Mouse (Mus musculus) gastrocnemius, postnatal 25 days (tissue): ENCODE measurements around the gene Lrrc52. TPM values are rescaled to one million over a fixed set of nuclear protein-coding genes. Genes with fewer than 3 reads are reported as not detected.

Experiments used
- DNase-seq: peaks from one replicate; pipeline ENCODE4 v3.0.0; 2022
- long read RNA-seq, 2 experiments: library from polyadenylated mRNA; stranded (forward); transcript quantifications; one replicate each; pipeline ENCODE4 v2.0.0; 2021
- total RNA-seq, 2 experiments: library from RNA; stranded (reverse); gene quantifications; 1 replicate in 1 of 2; 2 replicates in 1 of 2; pipeline ENCODE4 v1.2.3; 2021

Lrrc52 gene
- 1 to 10 TPM in 1 of 2 experiments, under 1 TPM in 1; 0.32 to 4.2 TPM for total RNA-seq
- long read RNA-seq, experiment 1, partial matches to known transcripts: 1 of 3 reads
- long read RNA-seq, experiment 1, other reads (novel, unspliced or antisense): 0 of 3 reads
- long read RNA-seq, experiment 2, partial matches to known transcripts: 0 of 1 reads
- long read RNA-seq, experiment 2, other reads (novel, unspliced or antisense): 0 of 1 reads

DNA sequence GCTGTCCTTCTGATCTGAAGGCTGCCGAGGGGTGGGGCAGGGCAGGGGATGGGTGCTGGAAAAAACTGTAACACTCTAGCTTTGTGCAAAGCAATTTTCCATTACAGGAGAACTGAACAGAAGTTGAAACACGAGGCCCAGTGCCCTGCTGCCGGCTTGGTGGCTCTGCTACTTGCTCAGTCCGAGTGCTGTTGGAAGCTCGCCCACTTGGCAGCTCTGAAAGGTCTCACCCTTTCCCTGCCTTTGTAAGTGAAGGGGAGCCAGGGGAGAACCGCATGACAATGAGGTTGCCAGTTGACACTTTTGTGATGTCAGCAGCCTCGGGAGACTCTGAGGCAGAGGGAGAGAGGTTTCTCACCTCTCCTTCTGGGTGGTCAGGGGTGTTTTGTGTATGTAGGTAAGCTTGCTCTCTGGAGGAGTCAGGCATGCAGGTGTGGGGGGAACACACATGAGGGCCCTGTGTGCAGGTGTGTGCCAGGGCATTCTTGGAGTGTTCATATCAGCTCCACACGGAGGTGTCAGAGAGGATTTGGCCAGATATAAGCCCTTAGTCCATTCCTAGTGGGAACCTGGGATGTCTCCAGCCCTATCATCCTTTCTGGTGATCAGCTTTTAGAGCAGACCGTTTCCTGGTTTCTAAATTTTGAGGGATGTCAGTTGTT is at the start of gene Lrrc52:
Gene Lrrc52, minus strand, starts transcription at position 16 of the 662 bp plus-strand sequence.
- peak; percentile 66 for DNase-seq

DNA sequence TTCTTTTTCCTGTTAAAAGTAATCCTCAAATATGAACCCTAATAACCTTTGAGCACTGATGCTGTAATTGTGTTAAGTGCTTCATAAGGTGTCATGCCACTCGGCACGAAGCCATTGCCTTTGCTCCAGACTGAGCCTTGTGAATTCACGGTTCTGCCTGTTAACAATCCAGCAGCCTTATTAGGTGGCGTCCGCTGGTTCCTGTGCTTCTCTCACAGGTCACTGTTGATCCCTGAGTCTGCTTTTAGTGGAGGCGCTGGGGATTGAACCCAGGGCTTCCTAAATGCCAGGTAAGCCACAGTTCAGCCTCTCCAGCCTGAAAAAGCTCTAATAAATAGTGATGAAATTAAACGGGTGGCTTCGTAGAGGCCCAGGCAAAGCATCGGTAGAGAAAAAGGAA is 45.0 kb upstream of the Lrrc52 start:
- no peak for DNase-seq

DNA sequence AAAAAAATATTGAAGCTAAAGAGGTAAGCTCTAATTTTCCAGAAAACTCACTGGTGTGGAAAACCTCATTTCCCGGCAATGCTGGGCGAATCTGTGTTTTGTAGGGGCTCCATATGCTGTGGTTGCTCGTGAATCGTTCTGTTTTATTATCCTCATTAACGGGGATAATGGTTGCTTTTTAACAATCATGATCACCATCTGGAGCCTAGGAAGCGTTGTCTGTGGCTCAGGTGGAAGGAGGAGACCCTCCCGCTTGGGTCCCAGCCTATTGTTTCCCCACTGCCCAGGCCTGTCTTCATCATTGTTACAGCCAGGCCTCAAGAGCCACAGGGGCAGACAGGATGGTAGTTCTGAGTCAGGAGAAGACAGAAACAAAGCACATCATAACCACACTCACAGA is 39.5 kb upstream of the Lrrc52 start:
- no peak for DNase-seq

DNA sequence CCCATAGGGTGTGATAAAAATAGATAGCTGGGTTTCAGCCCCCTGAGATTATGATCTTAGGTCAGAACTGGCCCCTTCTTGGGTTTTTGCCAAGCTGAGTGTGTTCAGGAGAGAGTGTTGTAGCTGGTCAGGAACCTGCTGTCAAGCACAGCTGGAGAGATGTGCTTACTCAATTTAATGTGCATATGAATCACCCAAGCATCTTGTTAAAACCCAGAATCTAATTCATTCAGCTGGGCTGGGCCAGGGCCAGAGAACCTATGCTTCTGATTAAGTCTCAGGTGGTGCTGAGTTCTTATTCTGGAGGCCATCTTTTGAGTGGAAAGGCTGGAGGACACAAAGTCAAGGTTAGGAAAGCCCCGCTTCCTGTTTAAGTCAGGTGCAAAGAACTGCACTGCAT is 38.8 kb upstream of the Lrrc52 start:
- DNase-seq: no peak

DNA sequence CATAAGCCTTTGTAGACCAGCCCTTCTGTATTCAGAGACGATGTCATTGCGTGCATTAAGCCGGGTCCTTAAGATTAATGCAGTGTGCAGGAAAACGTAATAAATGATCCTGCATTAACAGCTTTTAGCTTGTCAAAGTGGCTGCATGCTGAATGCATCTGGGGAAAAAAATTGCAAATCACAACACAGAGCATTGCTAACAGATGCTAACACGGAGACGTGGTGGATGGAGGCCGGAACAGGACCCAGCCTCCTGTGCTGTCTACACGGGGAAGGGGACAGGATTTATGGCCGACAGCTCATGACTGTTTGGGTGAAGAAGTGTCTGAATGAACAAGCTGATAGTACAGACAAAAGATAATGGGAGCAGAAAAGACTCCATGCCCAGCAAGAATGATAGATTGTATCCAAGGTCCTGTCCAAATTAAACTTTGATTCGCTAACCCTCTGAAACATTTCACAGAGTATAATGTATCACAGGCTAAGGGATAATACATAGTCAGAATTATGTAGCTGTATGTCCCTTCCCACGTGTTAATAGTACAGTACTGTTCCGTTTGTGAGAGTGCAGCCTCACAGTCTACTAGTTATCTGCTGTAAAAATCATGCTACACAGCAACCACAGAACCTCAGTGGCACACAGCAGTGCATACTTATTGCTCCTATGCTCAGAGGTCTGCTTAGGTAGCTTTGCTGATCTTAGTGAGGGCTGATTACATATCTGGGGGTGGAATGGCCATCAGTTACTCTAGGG is 32.7 kb upstream of the Lrrc52 start:
- no peak for DNase-seq

DNA sequence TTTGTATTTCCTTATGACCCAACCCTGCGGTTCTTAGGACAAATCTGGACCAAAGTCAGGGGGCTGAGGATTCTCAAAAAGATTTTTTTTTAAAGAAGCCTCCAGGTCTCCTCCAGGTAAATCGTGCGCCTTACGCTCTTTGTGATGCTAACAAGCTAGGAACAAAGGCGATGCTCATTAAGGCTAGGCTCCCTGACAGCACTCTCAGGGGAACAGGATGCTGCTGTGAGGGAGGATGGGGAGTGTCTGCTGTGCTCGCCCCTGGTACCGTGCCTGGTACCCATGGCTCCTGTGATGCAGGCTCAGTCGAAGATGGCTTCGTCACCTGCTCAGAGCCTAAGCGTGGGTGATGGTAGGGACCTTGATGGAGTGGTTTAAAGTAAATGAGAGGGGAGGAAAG is 31.4 kb upstream of the Lrrc52 start:
- DNase-seq: no peak

DNA sequence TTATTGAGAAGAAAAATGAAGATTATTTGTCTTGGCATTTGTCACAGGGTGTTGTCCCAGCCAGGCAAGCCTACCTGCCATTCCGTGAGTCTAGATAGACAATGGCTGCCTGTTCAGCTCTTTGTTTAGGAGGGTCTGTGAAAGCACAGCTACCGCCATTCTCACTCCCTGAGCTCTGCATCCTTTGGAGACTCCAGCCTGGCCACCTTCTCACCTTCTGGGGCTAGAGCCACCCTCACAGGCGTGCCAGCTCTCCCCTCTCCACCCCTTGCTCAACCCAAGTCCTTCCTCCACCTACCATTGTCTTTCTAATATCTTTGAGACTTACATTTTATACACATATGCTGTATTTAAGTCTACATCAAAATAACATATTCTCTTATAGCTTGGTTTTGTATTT is 31.0 kb upstream of the Lrrc52 start:
- no peak for DNase-seq

DNA sequence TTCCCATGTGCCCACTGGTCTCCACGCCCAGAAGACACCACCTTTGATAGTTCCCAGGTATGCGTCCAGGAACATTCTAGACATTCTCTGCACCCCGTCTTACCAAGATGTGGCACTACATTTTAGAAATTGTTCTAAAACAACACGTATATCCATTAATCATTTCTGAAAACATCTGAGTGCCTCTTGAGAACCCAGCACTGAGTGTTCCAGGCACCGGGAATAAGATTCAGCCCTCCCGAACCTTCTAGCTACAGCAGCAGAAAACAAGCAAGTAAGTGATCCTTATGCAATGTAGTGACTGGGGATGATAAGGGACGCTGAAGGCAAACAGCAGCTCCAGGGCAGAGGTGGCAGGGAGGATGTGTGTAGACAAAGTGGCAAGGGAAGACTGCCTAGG is 24.9 kb upstream of the Lrrc52 start:
- no peak for DNase-seq

DNA sequence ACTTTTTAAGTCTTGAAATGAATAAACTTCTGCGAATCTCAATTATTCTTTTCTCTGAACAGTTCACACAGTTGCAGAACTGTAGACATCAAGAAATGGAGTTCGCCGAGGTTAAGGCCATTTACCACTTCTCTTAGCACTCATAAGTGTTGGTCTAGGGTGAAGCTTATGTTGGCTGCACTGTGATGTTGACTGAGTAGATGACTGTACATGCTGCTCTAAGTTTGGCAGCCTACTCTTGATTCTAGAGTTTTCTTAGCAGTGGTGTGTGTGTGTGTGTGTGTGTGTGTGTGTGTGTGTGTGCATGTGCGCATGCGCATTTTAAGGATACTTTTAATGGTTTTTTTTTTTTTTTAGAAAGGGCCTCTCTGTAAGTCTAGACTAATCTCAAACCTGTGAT is 21.4 kb upstream of the Lrrc52 start:
- DNase-seq: no peak

DNA sequence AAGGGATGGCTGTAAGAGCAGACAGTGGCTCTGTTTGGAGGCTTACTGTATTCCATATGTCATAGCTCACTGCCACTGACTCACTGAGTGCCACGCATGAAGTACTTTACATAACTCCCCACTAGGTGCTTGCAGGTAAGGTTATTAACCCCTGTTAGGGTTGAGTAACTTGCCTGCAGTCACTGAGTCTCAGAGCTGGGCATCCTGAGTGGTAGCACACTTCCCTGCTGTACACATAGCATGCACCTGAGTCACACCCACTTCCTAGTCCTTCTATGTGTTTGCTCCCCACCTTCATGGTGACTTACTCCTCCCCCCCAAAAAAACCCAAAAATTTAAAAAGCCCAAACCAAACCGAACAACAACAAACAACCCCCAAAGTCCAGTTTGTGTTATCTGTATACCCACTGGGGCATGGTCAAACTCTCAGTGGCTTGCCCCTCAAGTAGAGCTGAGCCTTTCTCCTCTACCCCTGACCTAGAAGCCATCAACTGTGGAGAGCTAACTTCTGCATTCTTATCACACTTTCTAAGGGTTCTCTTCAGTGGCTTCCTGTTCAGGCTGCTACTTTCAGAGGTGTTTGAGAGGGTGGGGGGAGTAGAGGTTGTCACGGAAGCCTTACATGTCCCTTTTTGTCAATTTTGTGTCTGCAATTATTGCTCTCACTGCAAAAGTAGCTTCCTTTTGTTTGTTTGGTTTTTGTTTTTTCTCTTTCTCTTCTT is 20.5 kb upstream of the Lrrc52 start:
- DNase-seq: no peak

DNA sequence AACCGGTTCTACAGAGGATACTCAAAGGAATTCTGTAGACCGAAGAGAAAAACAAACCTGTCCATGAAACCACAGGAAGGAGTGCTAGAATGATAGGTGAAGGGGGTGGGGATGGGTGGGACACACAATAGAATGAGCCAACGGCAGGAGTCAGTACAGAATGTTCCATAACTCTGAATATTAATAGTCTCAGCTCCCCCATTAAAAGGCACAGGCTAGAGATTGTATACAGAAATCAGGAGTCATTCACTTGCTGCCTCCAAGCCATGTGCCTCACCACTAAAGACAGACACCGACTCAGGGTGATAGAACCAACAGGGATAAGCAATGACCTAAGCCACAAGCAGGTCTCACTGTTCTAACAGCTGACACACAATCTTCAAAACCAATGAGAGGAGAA is 16.3 kb upstream of the Lrrc52 start:
- no peak for DNase-seq

DNA sequence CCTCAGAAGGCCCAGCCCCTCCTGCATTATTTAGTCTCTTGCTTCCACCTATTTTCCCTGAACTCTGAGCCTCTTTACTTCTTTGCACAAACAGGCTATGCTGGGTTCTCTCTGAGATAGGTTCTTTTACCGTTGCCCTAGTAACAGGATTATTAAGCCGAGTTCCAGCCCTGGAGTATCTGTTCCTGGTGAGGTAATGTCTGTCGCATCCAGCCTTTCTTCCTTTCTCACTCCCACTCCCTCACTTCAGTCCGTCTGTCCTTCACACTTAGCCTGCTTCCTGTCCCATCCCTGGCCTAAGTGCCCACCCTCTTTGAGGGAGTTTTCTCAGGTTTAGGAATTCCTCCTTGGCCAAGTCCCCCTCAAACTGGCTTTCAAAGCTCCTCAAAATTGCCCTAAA is 7.0 kb upstream of the Lrrc52 start:
- no peak for DNase-seq

DNA sequence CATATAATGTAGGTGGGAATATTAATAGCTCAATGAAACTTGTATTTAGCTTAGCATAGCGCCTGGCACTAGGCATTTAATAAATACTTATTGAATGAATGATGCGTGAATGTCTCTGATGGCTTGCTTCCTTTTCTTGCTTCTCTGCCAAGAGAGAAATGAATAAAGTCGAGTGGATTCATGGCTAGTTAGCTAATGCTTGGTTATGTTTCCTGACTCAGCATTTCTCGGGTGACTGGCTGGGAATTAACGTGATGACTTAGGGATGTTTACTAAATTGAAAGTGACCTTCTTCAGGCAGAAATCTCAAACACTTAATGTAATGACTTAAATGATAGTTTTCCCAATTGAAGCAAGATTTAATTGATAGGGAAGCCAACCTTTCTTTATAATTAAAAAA is 1.3 kb upstream of the Lrrc52 start:
- no peak for DNase-seq

DNA sequence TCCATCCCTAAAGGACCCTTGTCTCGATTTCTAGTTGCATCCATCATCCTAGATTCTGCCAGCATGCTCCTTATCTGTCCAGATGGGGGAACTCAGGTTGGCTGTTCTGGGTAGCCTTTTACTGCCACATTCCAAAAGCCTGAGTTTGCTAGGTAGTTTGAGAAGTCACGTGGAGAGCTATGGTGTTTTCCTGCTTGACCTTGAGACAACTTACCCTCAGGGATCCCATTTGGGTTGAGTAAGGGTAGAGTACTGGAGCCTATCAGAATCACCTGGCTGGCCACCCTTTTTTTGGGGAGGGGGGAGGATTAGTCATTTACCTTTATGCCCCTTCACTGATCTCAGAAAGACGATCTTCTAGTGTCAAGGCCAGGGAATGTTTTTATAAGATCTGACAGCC is 9.3 kb downstream of the Lrrc52 start:
- no peak for DNase-seq

DNA sequence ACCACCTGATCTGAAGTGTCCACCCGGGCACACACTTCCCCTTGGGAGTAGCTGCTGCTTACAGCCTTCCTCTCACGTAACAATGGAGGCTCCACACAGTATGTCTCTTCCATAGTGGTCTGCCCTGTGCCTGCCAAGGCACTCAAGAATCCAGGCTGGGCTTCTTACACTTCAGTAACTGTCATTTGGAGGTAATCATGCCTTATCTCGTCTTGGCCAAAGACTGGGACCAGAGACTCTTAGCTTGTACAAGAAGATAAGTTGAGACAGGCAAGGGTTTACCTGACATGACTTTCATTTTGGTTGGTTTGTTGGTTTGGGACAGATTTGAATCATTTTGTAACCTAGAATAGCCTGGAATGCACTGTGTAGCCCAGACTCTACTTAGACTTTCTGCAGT is 13.5 kb downstream of the Lrrc52 start:
- DNase-seq: no peak

DNA sequence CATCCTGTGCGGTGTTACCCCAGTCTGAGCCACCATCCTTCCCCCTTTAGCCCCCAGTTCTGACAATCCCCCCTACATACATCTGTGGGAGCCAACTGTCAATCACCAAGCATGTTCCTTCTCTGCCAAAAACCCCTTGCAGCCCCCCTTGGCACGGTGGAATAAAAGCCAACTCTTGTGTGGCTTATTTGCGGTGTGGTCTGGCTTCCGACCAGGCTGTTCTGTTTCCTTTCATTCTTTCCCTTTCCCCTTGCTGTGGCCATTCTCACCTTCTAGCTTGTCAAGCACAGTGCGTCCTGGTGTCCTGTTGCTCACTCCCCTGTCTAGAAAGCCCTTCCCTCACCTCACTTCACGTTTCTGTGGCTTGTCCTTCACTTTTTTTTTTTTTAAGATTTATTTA is 14.1 kb downstream of the Lrrc52 start:
- no peak for DNase-seq

DNA sequence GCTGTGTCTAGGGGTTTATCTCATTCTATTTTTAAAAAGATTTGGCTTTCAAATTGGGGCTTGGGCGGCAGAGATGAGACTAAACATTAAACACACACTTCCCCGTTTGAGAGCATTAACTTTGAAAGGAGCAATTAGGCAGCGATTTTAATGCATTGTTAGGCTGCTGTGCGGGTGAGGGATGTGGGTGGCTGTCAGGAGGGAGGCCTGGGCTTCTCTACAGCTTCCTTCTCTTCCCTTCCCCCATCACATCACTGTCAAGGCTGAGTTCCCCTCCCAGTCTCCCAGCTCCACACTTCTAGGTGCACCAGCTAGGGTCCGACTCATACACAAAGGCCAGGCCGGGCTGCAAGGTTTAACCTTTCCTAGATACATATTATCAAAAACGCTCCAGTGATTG is 18.0 kb downstream of the Lrrc52 start:
- DNase-seq: no peak

DNA sequence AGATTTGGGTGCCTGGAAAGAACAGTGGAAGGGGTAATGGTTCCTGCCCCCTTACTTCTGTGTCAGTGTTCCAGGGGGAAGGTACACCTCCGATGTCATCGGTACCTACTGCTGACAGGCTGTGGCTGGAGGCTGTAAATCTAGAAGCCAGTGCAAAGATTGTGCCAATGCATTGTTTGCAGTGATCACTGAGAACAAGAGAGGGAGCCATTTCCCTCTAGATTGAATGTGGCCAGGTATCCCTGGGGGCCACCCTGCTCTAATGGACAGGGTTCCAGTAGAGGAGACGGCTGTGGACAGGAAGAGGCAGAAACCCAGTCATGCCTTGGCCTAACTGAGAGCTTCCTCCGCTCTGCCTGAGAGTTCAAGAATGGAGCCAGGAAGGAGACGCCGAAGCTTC is 18.5 kb downstream of the Lrrc52 start:
- DNase-seq: no peak

DNA sequence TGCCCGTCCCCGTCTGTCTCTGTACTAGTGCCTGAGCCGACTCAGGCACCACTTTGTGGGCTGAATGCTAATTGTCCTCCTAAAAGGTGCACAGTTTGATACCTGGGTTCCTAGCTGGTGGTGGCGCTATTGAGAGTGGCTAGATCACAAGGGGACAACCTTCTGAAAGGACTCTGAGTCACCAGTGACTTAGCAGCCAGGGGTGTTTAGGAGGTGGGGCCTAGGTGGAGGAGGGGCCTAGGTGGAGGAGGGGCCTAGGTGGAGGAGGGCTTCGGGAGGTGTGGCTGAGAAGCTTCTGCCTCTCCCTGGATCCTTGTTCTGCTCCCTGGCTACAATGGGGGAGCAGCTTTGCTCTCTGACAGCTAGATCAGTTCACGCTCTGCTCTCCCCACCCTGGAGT is 20.1 kb downstream of the Lrrc52 start:
- DNase-seq: no peak

DNA sequence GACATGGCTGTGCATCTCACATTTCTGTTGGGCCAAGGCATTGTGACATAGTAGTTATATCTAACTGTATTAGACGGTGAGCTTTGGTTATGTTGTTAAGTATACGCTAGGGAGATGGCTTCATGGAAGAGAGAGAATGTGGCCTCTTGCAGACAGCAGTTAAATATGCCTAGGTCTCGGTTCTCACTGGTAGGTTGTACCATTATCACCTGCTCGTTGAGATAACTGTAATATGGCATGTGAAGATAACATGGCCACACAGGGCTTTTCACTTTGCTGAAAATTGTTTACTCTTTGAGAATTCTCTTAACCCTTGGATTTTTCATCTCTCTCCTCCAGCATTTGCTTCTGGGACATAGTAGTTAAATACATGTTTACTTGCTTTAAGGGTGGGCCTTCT is 21.4 kb downstream of the Lrrc52 start:
- no peak for DNase-seq

DNA sequence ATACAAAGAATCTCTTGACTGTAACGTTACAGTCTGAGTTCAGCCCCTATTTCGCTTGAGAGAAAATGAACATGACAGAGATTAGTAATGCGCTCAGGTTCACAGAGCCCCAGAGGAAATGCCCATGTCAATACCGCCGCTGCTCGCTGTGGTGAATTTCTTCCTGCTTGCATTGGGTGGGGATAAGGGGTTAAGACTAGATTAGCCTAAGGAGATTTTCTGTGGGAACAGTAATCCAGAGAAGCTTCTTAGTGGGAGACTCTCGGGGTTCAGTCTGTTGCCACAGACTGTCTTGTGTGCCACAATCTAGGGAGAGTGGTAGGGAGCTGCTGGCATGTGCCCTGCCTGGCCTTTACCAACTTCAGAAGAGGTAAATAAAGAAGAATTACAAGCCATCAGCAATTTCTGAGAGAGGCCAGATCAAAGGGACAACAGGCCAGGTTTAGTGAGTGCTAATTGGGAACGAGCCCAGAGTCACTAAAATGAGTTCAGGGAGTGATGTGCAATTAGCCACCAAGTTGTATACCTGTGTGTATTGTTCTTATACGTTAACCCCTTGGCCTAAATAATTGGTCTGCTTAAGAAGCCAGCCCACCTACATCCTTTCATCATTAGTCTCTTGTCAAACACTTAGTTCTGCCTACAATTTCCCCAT is 28.2 kb downstream of the Lrrc52 start:
- DNase-seq: no peak

DNA sequence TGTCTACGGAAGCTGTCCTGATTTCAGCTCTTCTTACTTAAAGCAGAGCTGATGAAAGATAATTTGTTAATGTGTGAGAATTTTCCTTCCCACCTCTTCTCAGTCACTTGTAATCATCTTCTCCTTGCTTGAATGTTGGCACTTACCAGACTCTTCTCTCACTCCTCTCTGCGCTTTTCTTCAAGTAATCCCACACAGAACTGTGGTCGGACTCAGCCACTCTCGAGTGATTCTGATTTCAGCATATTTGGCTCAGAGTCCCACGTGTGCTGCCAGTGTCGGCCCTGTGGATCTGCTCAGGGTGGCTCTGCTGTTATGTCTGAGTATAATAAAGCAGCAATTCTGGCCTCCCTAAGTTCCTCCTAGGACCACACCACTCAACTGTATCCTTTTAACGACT is 29.5 kb downstream of the Lrrc52 start:
- DNase-seq: no peak
